Mouse (Mus musculus): ENCODE measurements at regions not wholly inside any gene's neighbourhood (a gene's known extent, or its start where the extent isn't known, plus 50 kb on each side); places are given as distances from the start of the nearest gene placed in this dataset.
"Not testable (repeated sequence)": the region's sequence is repeated elsewhere in the genome, so short reads cannot be mapped to it uniquely, and the experiment has no call there.

- DNase-seq (ENCODE audit: low spot score in 2 of 2), result no peak
Observed at GRCm38 (mm10) chr7:39727935-39728557, 210.5 kb downstream of the Zfp619 start.

GRCm38 (mm10) chr7:39728930-39729329 lies 211.4 kb downstream of the Zfp619 start:
- DNase-seq (ENCODE audit: low spot score in 2 of 2), result no peak

DNA sequence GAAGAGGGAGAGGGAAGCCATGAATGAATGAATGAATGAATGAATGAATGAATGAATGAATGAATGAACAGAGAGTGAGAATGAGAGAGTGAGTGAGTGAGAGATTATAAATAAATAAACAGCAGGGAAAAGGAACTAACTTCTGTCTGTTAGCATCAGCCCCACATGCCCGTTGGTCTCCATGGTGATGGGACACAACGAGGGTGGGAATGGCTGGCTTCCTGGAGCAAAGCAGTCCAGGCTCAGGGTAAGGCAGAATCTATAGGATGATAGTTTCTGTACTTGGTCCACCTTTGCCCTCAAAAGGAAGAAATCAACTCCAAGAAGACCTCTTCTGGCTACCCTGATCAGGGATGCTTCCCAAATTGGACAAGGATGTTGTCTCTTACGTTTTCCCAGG lies 212.2 kb downstream of the Zfp619 start:
- DNase-seq (ENCODE audit: low spot score in 2 of 2), result no peak

GRCm38 (mm10) chr7:39732790-39733189 lies 215.2 kb downstream of the Zfp619 start:
- no peak for DNase-seq (ENCODE audit: low spot score in 2 of 2)

- DNase-seq (ENCODE audit: low spot score in 2 of 2), result not testable (repeated sequence)
Observed at GRCm38 (mm10) chr7:39748395-39748794, 230.8 kb downstream of the Zfp619 start.

DNA sequence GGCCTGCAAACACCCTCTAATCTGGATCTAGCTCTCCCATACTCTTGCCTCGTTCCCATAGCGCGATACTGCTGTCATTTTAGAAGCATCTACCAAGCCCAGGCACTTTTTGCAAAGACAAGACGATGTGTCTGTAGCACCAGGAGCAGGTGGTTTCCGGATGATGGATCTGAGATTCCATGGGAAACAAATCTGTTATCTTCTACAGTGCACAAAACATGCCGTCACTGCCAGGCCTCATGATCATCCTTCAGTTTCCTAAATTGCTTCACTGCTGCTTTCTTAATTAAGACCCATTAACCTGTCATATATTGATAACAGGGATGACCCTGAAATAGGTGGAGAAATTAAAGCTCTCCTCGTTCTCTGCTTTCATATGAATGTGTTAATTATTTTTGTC lies 232.9 kb downstream of the Zfp619 start:
- no peak for DNase-seq (ENCODE audit: low spot score in 2 of 2)

DNA sequence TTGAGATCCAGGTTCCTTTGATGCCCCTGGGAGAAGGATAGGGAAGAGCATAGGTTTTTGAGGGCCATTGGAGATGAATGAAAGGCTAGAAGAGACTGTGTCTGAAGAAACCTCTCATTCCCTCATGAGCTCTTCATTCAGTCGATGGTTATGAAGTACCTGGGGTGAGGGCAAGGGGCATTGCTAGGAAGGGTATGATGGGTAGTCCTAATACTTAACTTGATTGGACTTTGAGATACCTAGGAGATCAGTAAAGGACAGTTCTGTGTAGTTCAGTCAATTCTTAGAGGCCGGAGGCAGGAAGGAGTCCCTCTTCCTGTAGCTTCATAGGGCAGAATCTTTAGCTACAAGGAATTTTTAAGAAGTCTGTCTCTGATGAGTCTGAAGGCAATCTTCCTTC lies 246.8 kb downstream of the Zfp619 start:
- DNase-seq (ENCODE audit: low spot score in 2 of 2), result no peak

DNA sequence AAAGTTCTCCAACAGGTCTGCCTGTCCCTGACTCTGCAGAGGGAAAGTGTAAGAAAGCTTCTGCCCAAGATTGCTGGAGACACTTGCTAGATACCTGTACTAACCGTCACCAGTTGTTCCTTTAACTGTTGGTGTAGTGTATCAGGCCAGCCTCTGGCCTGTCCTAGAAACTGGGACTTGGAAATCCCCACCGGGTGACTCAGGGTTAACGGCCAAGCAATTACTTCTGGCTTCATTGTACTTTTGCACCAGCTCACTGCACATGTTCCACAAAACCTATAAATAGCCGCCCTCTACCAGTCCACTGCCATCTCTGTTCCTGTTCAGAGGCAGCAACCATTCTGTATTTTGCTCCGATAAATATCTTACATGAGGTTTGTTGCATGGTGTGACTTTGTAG lies 247.5 kb downstream of the Zfp619 start:
- no peak for DNase-seq (ENCODE audit: low spot score in 2 of 2)

GRCm38 (mm10) chr7:39773291-39773690 lies 255.7 kb downstream of the Zfp619 start:
- DNase-seq (ENCODE audit: low spot score in 2 of 2), result peak in 1 of 2 experiments; percentile 16

DNA sequence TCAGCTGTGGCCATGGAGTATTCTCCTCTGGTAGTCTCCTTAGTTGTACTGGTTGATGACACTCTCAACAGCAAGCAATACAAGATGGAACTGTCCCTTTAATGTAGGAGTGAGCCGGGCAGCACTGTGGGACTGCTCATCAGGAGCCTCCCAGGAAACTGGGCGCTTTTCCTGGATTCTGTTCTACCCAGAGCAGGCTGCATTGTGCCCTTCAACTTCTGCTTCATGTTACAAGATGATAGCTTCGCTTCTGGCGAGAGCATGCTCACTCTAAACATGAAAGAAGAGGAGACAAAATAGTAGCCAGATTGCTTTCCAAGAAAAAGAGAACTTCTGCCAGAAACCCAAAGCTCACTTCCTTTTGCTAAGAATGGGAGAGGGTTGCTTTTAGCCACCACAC lies 271.8 kb downstream of the Zfp619 start:
- no peak for DNase-seq (ENCODE audit: low spot score in 2 of 2)

- no peak for DNase-seq (ENCODE audit: low spot score in 2 of 2)
Observed at GRCm38 (mm10) chr7:39789880-39790279, 272.3 kb downstream of the Zfp619 start.

GRCm38 (mm10) chr7:39794751-39795150 lies 277.2 kb downstream of the Zfp619 start:
- no peak for DNase-seq (ENCODE audit: low spot score in 2 of 2)

- no peak for DNase-seq (ENCODE audit: low spot score in 2 of 2)
Observed at GRCm38 (mm10) chr7:39804276-39804675, 286.7 kb downstream of the Zfp619 start.

- no peak for DNase-seq (ENCODE audit: low spot score in 2 of 2)
Observed at GRCm38 (mm10) chr7:39818036-39818435, 300.5 kb downstream of the Zfp619 start.

DNA sequence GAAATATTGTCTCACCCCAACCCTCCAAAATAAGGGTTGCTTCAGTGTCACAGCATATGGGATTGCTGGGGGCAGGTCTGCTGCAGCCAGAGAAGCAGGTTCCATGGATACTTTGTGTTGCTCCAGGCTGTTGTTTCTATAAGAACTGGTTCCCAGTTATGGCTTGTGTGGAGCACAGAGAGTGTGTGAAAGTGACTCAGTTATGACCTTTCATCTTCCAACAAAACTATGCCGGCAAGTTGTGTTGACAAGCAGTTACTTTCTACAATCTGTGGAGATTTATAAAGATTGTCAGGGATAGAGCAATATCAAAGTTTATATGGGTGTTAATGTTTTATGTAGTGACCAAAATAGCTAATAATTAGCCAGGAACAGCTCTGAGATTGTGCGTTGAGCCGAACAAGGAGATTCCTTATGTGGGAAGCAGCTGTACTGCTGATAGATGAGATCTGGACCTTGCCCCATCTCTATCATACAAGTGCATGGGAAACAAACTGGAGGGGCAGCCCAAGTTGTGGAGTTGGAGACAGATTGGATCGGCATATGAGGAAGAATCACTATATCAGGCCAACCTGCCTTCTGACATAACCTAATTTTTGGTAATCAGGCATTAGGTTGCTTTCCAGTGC lies 305.1 kb downstream of the Zfp619 start:
- DNase-seq (ENCODE audit: low spot score in 2 of 2), result no peak

- no peak for DNase-seq (ENCODE audit: low spot score in 2 of 2)
Observed at GRCm38 (mm10) chr7:39828378-39828777, 310.8 kb downstream of the Zfp619 start.

DNA sequence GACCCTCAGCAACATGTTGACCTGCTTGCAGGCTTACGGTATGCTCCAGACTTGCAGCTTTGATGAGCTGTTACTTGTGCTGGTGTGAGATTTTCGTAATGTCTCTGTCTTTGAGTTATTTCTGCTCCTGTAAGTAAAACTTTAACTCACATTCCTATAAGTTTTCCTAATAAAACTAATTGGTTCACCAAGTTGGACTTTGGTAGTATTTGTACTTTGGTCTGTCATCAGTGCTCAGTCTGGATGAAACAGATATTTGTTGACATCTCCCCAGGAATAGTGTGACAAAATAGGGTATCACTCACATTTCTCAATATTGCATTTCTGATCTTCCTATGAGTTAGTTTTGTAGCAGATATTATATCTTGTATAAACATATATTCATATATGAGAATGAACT lies 313.3 kb downstream of the Zfp619 start:
- no peak for DNase-seq (ENCODE audit: low spot score in 2 of 2)

DNA sequence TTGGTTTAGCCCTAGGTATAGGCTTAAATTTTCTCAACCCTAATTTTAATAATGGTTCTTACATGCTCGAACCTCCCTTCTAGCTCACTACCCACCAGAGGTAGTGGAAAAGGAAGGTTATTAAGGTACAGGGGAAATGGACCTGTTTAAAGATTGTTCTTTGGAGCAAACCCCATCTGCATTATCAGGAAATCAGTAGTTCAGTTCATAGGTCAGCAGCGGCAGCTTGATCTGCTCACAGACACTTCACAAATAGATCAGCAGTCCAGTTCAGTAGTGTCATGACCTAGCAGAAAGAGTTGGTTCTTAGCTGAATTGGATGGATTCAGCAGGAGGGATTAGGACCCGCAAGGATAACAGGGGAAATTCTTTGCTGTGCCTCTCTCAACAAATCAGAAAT lies 324.4 kb downstream of the Zfp619 start:
- DNase-seq (ENCODE audit: low spot score in 2 of 2), result no peak

DNA sequence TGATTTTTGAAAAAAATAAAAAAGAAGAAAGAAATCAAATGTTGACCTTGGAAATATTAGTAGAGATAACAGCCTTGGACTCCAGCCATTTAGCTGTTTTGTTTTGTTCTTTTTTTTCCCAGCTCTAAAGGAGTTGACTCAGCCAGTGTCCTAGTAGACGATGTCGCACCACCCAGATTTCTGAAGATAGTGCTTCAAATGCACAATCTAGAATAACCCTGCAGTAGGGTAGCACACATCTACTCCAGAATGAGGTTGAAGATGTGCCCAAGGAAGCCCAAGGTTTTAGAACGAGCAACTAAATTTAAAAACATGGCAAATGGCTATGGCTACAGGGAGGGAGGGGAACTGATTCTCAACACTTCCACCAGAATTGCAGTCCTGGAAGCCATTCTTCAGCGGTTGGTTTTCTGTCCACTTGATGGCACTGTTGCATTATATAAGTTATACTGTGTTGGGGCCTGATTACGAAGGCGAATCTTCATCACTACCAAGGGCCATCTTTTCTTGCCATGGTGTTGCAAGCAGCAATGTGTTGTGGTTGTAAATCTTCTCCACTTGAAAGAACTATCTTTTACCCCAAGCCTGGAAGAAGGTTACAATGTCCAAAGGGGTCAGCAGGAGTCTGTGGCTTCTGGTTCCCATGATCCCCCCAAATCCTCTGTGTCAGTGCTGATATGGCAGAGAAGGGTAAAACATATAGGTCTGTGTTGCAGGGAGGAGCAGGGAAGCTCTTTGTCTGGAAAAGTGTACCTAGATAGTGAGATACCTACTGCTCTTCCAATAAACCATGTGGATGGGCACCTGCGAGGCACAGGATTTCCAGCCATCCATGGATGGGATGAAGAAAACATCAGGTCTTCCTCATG lies 330.6 kb downstream of the Zfp619 start:
- peak; percentile 18 to 23 for DNase-seq (ENCODE audit: low spot score in 2 of 2)

DNA sequence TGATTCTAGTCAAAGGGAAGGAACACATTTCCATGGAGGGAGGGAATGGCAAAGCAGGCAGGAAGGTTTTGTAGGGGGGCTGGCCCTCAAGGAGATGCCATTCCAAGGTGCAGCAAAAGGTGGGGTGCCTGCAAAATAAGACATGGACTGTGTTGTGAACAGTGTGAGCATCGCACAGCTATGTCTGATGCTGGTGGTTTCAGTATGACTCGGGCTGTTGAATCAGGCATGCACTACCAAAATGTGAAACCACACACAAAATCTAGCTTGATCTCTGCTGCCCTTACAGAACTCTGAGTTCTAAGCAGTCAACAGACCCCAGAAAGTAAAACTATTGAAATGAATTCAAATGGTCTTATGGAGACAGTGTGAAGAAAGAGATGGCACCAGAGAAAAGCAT lies 339.7 kb downstream of the Zfp619 start:
- no peak for DNase-seq (ENCODE audit: low spot score in 2 of 2)

GRCm38 (mm10) chr7:39862835-39863234 lies 345.3 kb downstream of the Zfp619 start:
- DNase-seq (ENCODE audit: low spot score in 2 of 2), result no peak

DNA sequence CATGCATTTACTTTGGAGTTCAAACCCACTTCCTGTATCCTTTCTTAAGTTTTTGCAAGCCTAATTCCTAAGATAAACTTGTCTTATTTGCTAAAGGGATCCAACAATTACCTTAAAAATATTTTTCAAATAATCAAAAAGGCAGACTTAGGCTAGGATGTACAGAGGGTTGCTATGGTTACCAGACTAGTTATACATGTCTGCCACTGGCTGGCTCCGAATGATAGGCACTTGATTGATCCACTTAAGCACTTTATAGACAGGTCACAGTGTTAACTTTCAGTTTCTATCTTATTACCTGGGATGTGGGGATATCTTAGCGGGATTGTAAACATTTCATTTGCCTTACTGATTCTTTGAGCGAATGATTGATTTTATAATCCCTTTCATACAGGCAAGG lies 346.6 kb downstream of the Zfp619 start:
- no peak for DNase-seq (ENCODE audit: low spot score in 2 of 2)
